25 mouse cellular contexts compared by ENCODE assay signal in the genomic region with DNA sequence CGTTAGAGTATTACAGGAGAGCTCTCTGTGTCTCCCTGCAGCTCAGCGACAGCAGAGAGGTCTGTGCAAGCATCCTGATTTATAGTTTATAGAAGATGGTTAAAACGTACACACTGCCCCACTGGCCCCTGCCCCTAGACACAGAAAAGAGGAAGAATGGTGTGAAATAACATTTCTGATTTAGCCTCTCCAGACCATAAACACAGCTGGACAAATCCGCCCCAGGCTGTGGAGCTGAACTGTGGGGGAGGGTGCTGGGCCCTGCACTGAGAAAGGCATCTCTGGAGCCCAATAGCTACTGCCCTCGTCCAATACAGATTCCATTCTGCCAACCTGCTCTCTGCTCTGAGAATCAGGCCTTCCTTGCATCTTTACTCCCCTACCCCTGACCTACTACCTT.
DNase-seq lines count a peak whose midpoint lies in the region; ATAC-seq and TF ChIP-seq lines count a peak whose summit lies in the region.
"Had no signal": no experiment of that assay in that cellular context is flagged by ENCODE, and none has a peak within 500 bp of the region (broad histone marks: within the 10 kb centered on the region; RNA-seq: fewer than 3 reads in every experiment).

No protein-coding gene starts in this region.

- H3K36me3 ChIP-seq in lung, embryonic 14.5 days (ENCODE audit: insufficient read depth), result no peaks in the 10 kb centered on the region
- H3K36me3 ChIP-seq in embryonic facial prominence, embryonic 11.5 days (replicated peaks; ENCODE audit: control insufficient read depth, insufficient read depth, low read depth, low read length), result no peaks in the 10 kb centered on the region
- H3K36me3 ChIP-seq: embryonic facial prominence, embryonic 12.5 days; forebrain, embryonic 12.5 days; heart, embryonic 15.5 days; limb, embryonic 12.5 days had no signal

- H3K4me3 ChIP-seq in lung, embryonic 14.5 days (ENCODE audit: low read depth, low read length), result no peak overlapping the region
- H3K4me3 ChIP-seq in lung, adult 2 months (replicated peaks; ENCODE audit: extremely low read depth, low read depth, low read length), result no peak overlapping the region
- no peak overlapping the region for H3K4me3 ChIP-seq in embryonic facial prominence, embryonic 11.5 days (ENCODE audit: low read depth, low read length)
- H3K4me3 ChIP-seq: embryonic facial prominence, embryonic 12.5 days; forebrain, embryonic 12.5 days; gastrocnemius, adult 2 months; heart, embryonic 15.5 days; limb, embryonic 12.5 days; megakaryocyte, embryonic 14.5 days had no signal

- WGBS in lung, embryonic 14.5 days, result 16% methylated on average over 5 of the region's 5 CpGs
- 32% methylated on average over 5 of the region's 5 CpGs for WGBS in lung, adult 2 months
- WGBS in embryonic facial prominence, embryonic 11.5 days, result 22% methylated on average over 5 of the region's 5 CpGs

- peak; percentile 20 for DNase-seq in lung, embryonic 14.5 days
- no peak for DNase-seq in lung, adult 2 months
- DNase-seq in retina, postnatal 1 day, result peak; percentile 19
- no peak for DNase-seq in retina, embryonic 14.5 days (ENCODE audit: low spot score)
- DNase-seq in embryonic facial prominence, embryonic 11.5 days (ENCODE audit: low spot score), result peak; percentile 36
- no peak for DNase-seq in adrenal gland, postnatal 25 days
- DNase-seq in right cerebral cortex, postnatal 10 days (ENCODE audit: low spot score in 2 of 2), result no peak
- DNase-seq: adrenal gland, adult 8-10 months; cerebellum, adult 18-20 months; cerebellum, postnatal 25 days; gastrocnemius, adult 2 months; heart, postnatal 4 days; kidney, postnatal 10 days; liver, postnatal 0 days; right cerebral cortex, adult 18-20 months; thymus, adult 2 months; thymus, postnatal 4 days had no signal

- no peak overlapping the region for H3K9ac ChIP-seq in lung, embryonic 14.5 days
- no peak overlapping the region for H3K9ac ChIP-seq in embryonic facial prominence, embryonic 11.5 days (replicated peaks; ENCODE audit: low read length)
- H3K9ac ChIP-seq: embryonic facial prominence, embryonic 12.5 days; forebrain, embryonic 12.5 days; heart, embryonic 15.5 days; limb, embryonic 12.5 days; liver, postnatal 0 days had no signal

- no peaks in the 10 kb centered on the region for H3K4me1 ChIP-seq in lung, embryonic 14.5 days (ENCODE audit: insufficient read depth)
- H3K4me1 ChIP-seq in lung, adult 2 months (ENCODE audit: control insufficient read depth, insufficient read depth, low read length), result no peaks in the 10 kb centered on the region
- no peaks in the 10 kb centered on the region for H3K4me1 ChIP-seq in embryonic facial prominence, embryonic 11.5 days (ENCODE audit: control insufficient read depth, insufficient read depth, low read length)
- H3K4me1 ChIP-seq: embryonic facial prominence, embryonic 12.5 days; heart, embryonic 15.5 days; megakaryocyte, embryonic 14.5 days had no signal

- TF ChIP-seq CTCF in lung, embryonic 14.5 days (IDR thresholded peaks at IDR 0.05; ENCODE audit: low read depth), result no peak
- no peak for TF ChIP-seq CTCF in lung, adult 2 months (IDR thresholded peaks at IDR 0.05; ENCODE audit: insufficient read depth, low read length)

- TF ChIP-seq POLR2A in lung, adult 2 months (IDR thresholded peaks at IDR 0.05; ENCODE audit: borderline replicate concordance, extremely low read depth, low read depth, low read length), result no peak

- ATAC-seq in lung, embryonic 14.5 days (ENCODE audit: insufficient read depth), result peak; percentile 31; the same call in 1 of the 2 replicates
- ATAC-seq in embryonic facial prominence, embryonic 11.5 days (replicated peaks; ENCODE audit: insufficient number of reproducible peaks, low FRiP score, low TSS enrichment, low read depth), result no peak
- ATAC-seq: activated CD4-positive, CD25-positive, alpha-beta regulatory T cell, adult 4 months; intestine, postnatal 0 days; liver, postnatal 0 days had no signal

- no peak overlapping the region for H3K27ac ChIP-seq in lung, embryonic 14.5 days (ENCODE audit: low read depth)
- H3K27ac ChIP-seq in embryonic facial prominence, embryonic 11.5 days (replicated peaks; ENCODE audit: low read depth, low read length), result no peak overlapping the region
- H3K27ac ChIP-seq: embryonic facial prominence, embryonic 12.5 days; forebrain, embryonic 12.5 days; gastrocnemius, adult 2 months; heart, embryonic 15.5 days; limb, embryonic 12.5 days had no signal

- no peaks in the 10 kb centered on the region for H3K9me3 ChIP-seq in lung, embryonic 14.5 days (ENCODE audit: low read depth, low read length)
- H3K9me3 ChIP-seq in embryonic facial prominence, embryonic 11.5 days (replicated peaks; ENCODE audit: control insufficient read depth, low read length), result no peaks in the 10 kb centered on the region
- H3K9me3 ChIP-seq: embryonic facial prominence, embryonic 12.5 days; forebrain, embryonic 12.5 days; heart, embryonic 15.5 days; limb, embryonic 12.5 days had no signal

- no peaks in the 10 kb centered on the region for H3K27me3 ChIP-seq in lung, embryonic 14.5 days (ENCODE audit: insufficient read depth, low read length)
- H3K27me3 ChIP-seq in embryonic facial prominence, embryonic 11.5 days (ENCODE audit: control insufficient read depth, insufficient read depth, low read length), result no peaks in the 10 kb centered on the region
- H3K27me3 ChIP-seq: embryonic facial prominence, embryonic 12.5 days; forebrain, embryonic 12.5 days; heart, embryonic 15.5 days had no signal

- no peak overlapping the region for H3K4me2 ChIP-seq in lung, embryonic 14.5 days
- H3K4me2 ChIP-seq in embryonic facial prominence, embryonic 11.5 days (ENCODE audit: low read depth, low read length), result no peak overlapping the region
- H3K4me2 ChIP-seq: embryonic facial prominence, embryonic 12.5 days; forebrain, embryonic 12.5 days; heart, embryonic 15.5 days; limb, embryonic 12.5 days; liver, embryonic 11.5 days had no signal

Comparison
In these comparisons a context has a peak if more than half of its experiments do, and no peak if none do; other contexts are left out.
1. DNase-seq: peak in lung, embryonic 14.5 days (single experiment), retina, postnatal 1 day (single experiment) and embryonic facial prominence, embryonic 11.5 days (single experiment); none in lung, adult 2 months (single experiment), retina, embryonic 14.5 days (single experiment), adrenal gland, postnatal 25 days (single experiment) and right cerebral cortex, postnatal 10 days (0 of 2).